Mouse (Mus musculus): ENCODE results near the gene Ptger1. TPM values are rescaled to one million over a fixed set of nuclear protein-coding genes. Genes with fewer than 3 reads are reported as not detected.

The Ptger1 gene
- polyA plus RNA-seq, 1 experiment from 2014 or later, result 0.58 TPM

DNA sequence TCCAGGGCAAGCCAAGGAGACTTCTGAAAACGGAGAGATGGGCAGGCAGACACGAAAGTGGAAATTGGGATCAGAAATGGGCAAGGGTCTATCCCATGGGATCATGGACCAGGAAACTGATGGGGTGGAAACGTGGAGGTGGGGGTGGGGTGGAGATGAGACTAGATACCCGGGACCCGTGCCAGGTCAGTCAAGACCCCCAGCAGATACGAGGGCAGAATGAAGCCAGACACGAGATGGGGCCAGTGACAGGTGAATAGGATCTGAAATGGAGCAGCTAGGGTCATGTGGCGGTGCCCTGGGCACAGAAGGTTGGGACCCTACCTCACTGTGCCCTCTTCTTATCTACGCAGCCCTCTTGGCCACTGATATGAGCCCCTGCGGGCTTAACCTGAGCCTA lies 1.0 kb downstream of the Ptger1 start:
- peaks cover 24 to 33% of the 10 kb centered on the region in 2 experiments for H3K4me1 ChIP-seq (ENCODE audit: control insufficient read depth in 2 of 2, insufficient read depth in 2 of 2, low read length in 2 of 2)
- H3K27ac ChIP-seq (replicated peaks in 1 of 2; ENCODE audit: control insufficient read depth in 1 of 2, insufficient read depth in 1 of 2, low read depth in 2 of 2, low read length in 2 of 2), result no peak overlapping the region
- H3K9ac ChIP-seq (ENCODE audit: low read length), result no peak overlapping the region
- no peak overlapping the region for H3K4me3 ChIP-seq (ENCODE audit: control insufficient read depth in 1 of 2, insufficient read depth in 1 of 2, low read depth in 1 of 2, low read length in 2 of 2)
- peaks cover 57% of the 10 kb centered on the region for H3K36me3 ChIP-seq (ENCODE audit: control insufficient read depth, insufficient read depth, low read length)
- peaks cover 7% of the 10 kb centered on the region; the same call in 1 of the 2 replicates for H3K27me3 ChIP-seq (ENCODE audit: control insufficient read depth, insufficient read depth, low read length)
- peak overlapping the region; percentile 81; the same call in 1 of the 2 replicates for H3K4me2 ChIP-seq (ENCODE audit: low read length)
- ATAC-seq (ENCODE audit: insufficient number of reproducible peaks, insufficient read depth, low FRiP score, low read depth), result no peak
- H3K9me3 ChIP-seq (ENCODE audit: control insufficient read depth, low read length), result no peaks in the 10 kb centered on the region
- 75% methylated on average over 10 of the region's 10 CpGs for WGBS

- H3K4me1 ChIP-seq (ENCODE audit: control insufficient read depth in 2 of 2, insufficient read depth in 2 of 2, low read length in 2 of 2), result peaks cover 20 to 28% of the 10 kb centered on the region in 2 experiments; a peak in 3 of 4 replicates
- H3K27me3 ChIP-seq (ENCODE audit: control insufficient read depth, insufficient read depth, low read length), result peaks cover 7% of the 10 kb centered on the region; the same call in 1 of the 2 replicates
- 21% methylated on average over 80 of the region's 80 CpGs for WGBS
- H3K4me2 ChIP-seq (ENCODE audit: low read length), result peak overlapping the region; percentile 81
- H3K36me3 ChIP-seq (ENCODE audit: control insufficient read depth, insufficient read depth, low read length), result peaks cover 60% of the 10 kb centered on the region
- peak overlapping the region; percentile 56 for H3K9ac ChIP-seq (ENCODE audit: low read length)
- H3K4me3 ChIP-seq (ENCODE audit: control insufficient read depth in 1 of 2, insufficient read depth in 1 of 2, low read depth in 1 of 2, low read length in 2 of 2), result peak overlapping the region; percentile 35 to 40
- ATAC-seq (ENCODE audit: insufficient number of reproducible peaks, insufficient read depth, low FRiP score, low read depth), result no peak; the same call in 1 of the 2 replicates
- no peaks in the 10 kb centered on the region for H3K9me3 ChIP-seq (ENCODE audit: control insufficient read depth, low read length)
- H3K27ac ChIP-seq (replicated peaks in 1 of 2; ENCODE audit: control insufficient read depth in 1 of 2, insufficient read depth in 1 of 2, low read depth in 2 of 2, low read length in 2 of 2), result 0 out of 4 replicates have a peak overlapping the region, but pooled peaks of 1 of the 2 experiments have one; percentile 33
Observed at GRCm38 (mm10) chr8:83668010-83668916, 1.8 kb downstream of the Ptger1 start.

DNA sequence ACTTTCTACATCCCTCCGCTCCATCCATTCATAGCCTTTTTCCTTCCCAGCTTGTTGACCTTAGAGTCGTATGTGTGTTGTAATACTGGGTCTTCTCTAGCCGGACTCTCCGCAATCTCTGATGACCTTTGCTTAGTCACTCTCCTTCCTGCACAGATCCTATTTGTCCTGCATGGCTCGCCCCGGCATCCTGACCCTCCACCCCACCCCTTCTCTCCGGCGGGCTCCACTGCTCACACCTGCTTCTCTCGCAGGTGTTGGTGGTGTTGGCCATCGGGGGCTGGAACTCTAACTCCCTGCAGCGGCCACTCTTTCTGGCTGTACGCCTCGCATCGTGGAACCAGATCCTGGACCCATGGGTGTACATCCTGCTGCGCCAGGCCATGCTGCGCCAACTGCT lies 2.5 kb downstream of the Ptger1 start:
- Histone ChIP-seq H3K9me3 (ENCODE audit: control insufficient read depth, low read length) (no peaks in the 10 kb centered on the region), H3K27me3 (ENCODE audit: control insufficient read depth, insufficient read depth, low read length) (peaks cover 7% of the 10 kb centered on the region; the same call in 1 of the 2 replicates), H3K4me3 (ENCODE audit: control insufficient read depth in 1 of 2, insufficient read depth in 1 of 2, low read depth in 1 of 2, low read length in 2 of 2) (no peak overlapping the region), H3K4me2 (ENCODE audit: low read length) (peak overlapping the region; percentile 81), H3K9ac (ENCODE audit: low read length) (no peak overlapping the region), H3K4me1 (ENCODE audit: control insufficient read depth in 2 of 2, insufficient read depth in 2 of 2, low read length in 2 of 2) (peaks cover 20 to 28% of the 10 kb centered on the region in 2 experiments; a peak in 3 of 4 replicates), H3K27ac (replicated peaks in 1 of 2; ENCODE audit: control insufficient read depth in 1 of 2, insufficient read depth in 1 of 2, low read depth in 2 of 2, low read length in 2 of 2) (no peak overlapping the region), H3K36me3 (ENCODE audit: control insufficient read depth, insufficient read depth, low read length) (peaks cover 60% of the 10 kb centered on the region)
- no peak for ATAC-seq (ENCODE audit: insufficient number of reproducible peaks, insufficient read depth, low FRiP score, low read depth)
- WGBS, result 75% methylated on average over 16 of the region's 16 CpGs

DNA sequence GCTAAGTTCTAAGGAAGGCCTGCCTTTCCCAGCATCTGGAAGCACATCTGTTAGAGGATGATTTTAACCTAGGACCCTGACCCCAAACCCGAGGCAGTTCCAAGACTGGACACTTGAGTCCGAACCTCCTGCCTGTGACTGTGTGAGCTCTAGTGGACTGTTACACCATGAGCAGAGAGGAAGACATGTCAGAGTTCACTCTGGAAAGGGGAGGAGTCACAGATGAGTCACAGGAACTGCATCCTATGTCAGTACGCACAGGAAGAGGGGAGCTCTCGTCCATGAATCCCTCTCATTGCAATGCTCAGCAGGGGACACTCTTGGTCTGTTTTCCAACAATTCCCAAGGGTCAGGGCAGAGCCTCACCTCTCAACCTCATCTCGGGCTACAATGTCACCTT lies 6.5 kb downstream of the Ptger1 start:
- Histone ChIP-seq H3K36me3 (ENCODE audit: control insufficient read depth, insufficient read depth, low read length) (peaks cover 82% of the 10 kb centered on the region), H3K27me3 (ENCODE audit: control insufficient read depth, insufficient read depth, low read length) (peaks cover 3% of the 10 kb centered on the region; the same call in 1 of the 2 replicates), H3K9me3 (ENCODE audit: control insufficient read depth, low read length) (no peaks in the 10 kb centered on the region), H3K4me3 (ENCODE audit: control insufficient read depth in 1 of 2, insufficient read depth in 1 of 2, low read depth in 1 of 2, low read length in 2 of 2) (no peak overlapping the region), H3K9ac (ENCODE audit: low read length) (no peak overlapping the region), H3K4me2 (ENCODE audit: low read length) (no peak overlapping the region), H3K27ac (replicated peaks in 1 of 2; ENCODE audit: control insufficient read depth in 1 of 2, insufficient read depth in 1 of 2, low read depth in 2 of 2, low read length in 2 of 2) (no peak overlapping the region), H3K4me1 (ENCODE audit: control insufficient read depth in 2 of 2, insufficient read depth in 2 of 2, low read length in 2 of 2) (peaks cover 6 to 9% of the 10 kb centered on the region in 2 experiments; a peak in 3 of 4 replicates)
- no peak for ATAC-seq (ENCODE audit: insufficient number of reproducible peaks, insufficient read depth, low FRiP score, low read depth)
- 60% methylated on average over 5 of the region's 5 CpGs for WGBS

DNA sequence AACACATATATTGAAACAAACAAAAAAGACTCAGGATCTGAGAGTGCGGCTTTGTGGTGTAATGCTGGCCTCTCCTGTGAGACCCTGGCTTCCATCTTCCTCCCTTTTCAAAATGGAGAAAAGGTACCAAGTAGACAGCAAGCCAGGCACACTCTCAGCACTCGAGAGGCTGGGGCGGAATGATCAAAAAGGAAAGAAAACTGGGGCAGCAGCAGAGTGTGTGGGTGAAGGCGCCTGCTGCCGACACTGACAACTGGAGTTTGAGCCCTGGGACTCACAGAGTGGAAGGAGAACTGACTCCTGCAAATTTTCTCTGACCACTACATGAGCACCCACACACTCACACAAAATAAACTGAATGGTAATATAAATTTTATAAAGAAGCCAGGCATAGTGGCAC lies 8.0 kb downstream of the Ptger1 start:
- H3K9ac ChIP-seq (ENCODE audit: low read length), result no peak overlapping the region
- no peak for ATAC-seq (ENCODE audit: insufficient number of reproducible peaks, insufficient read depth, low FRiP score, low read depth)
- no peak overlapping the region for H3K27ac ChIP-seq (replicated peaks in 1 of 2; ENCODE audit: control insufficient read depth in 1 of 2, insufficient read depth in 1 of 2, low read depth in 2 of 2, low read length in 2 of 2)
- H3K4me1 ChIP-seq (ENCODE audit: control insufficient read depth in 2 of 2, insufficient read depth in 2 of 2, low read length in 2 of 2), result no peaks in the 10 kb centered on the region
- H3K27me3 ChIP-seq (ENCODE audit: control insufficient read depth, insufficient read depth, low read length), result no peaks in the 10 kb centered on the region
- no peak overlapping the region for H3K4me3 ChIP-seq (ENCODE audit: control insufficient read depth in 1 of 2, insufficient read depth in 1 of 2, low read depth in 1 of 2, low read length in 2 of 2)
- H3K9me3 ChIP-seq (ENCODE audit: control insufficient read depth, low read length), result no peaks in the 10 kb centered on the region
- no peak overlapping the region for H3K4me2 ChIP-seq (ENCODE audit: low read length)
- H3K36me3 ChIP-seq (ENCODE audit: control insufficient read depth, insufficient read depth, low read length), result peaks cover 88% of the 10 kb centered on the region
- 92% methylated on average over 5 of the region's 5 CpGs for WGBS

GRCm38 (mm10) chr8:83679866-83680265 lies 13.4 kb downstream of the Ptger1 start:
- Histone ChIP-seq H3K9me3 (ENCODE audit: control insufficient read depth, low read length) (no peaks in the 10 kb centered on the region), H3K36me3 (ENCODE audit: control insufficient read depth, insufficient read depth, low read length) (peaks cover 86% of the 10 kb centered on the region), H3K4me1 (ENCODE audit: control insufficient read depth in 2 of 2, insufficient read depth in 2 of 2, low read length in 2 of 2) (peaks cover 10 to 14% of the 10 kb centered on the region in 2 experiments; a peak in 3 of 4 replicates)

DNA sequence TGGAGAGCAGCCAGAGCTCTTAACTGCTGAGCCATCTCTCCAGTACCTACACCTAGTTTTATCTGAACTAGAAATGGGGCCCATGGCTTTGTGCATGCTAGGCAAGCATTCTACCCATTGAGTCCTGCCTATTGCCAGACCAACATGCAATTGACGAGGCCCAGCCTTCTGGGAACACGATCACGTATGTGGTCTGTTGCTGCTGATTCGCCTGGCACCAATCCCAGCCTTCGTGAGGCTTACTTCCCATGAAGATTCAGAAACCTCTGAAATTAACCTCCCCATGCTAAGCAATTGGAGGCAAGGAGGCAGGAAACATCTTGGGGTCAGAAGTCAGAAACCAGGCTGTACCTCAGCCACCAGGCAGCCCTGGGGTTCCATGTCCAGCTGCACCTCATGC lies 14.1 kb downstream of the Ptger1 start:
- peak overlapping the region; percentile 59 to 64 for H3K27ac ChIP-seq (replicated peaks in 1 of 2; ENCODE audit: control insufficient read depth in 1 of 2, insufficient read depth in 1 of 2, low read depth in 2 of 2, low read length in 2 of 2)
- no peak for ATAC-seq (ENCODE audit: insufficient number of reproducible peaks, insufficient read depth, low FRiP score, low read depth)

More at GRCm38 (mm10) chr8:83679866-83680265, 13.4 kb downstream of the Ptger1 start:
- H3K4me3 ChIP-seq (ENCODE audit: control insufficient read depth in 1 of 2, insufficient read depth in 1 of 2, low read depth in 1 of 2, low read length in 2 of 2), result no peak overlapping the region
- no peak for ATAC-seq (ENCODE audit: insufficient number of reproducible peaks, insufficient read depth, low FRiP score, low read depth)
- no peak overlapping the region for H3K27ac ChIP-seq (replicated peaks in 1 of 2; ENCODE audit: control insufficient read depth in 1 of 2, insufficient read depth in 1 of 2, low read depth in 2 of 2, low read length in 2 of 2)
- H3K27me3 ChIP-seq (ENCODE audit: control insufficient read depth, insufficient read depth, low read length), result no peaks in the 10 kb centered on the region
- 92% methylated on average over 12 of the region's 12 CpGs for WGBS
- no peak overlapping the region for H3K9ac ChIP-seq (ENCODE audit: low read length)
- H3K4me2 ChIP-seq (ENCODE audit: low read length), result no peak overlapping the region

More for the DNA sequence above, 14.1 kb downstream of the Ptger1 start:
- Histone ChIP-seq H3K9ac (ENCODE audit: low read length) (no peak overlapping the region), H3K27me3 (ENCODE audit: control insufficient read depth, insufficient read depth, low read length) (no peaks in the 10 kb centered on the region), H3K4me1 (ENCODE audit: control insufficient read depth in 2 of 2, insufficient read depth in 2 of 2, low read length in 2 of 2) (peaks cover 10 to 14% of the 10 kb centered on the region in 2 experiments; a peak in 3 of 4 replicates), H3K9me3 (ENCODE audit: control insufficient read depth, low read length) (no peaks in the 10 kb centered on the region), H3K36me3 (ENCODE audit: control insufficient read depth, insufficient read depth, low read length) (peaks cover 91% of the 10 kb centered on the region), H3K4me3 (ENCODE audit: control insufficient read depth in 1 of 2, insufficient read depth in 1 of 2, low read depth in 1 of 2, low read length in 2 of 2) (no peak overlapping the region), H3K4me2 (ENCODE audit: low read length) (no peak overlapping the region)
- WGBS, result 67% methylated on average over 5 of the region's 5 CpGs
